Mouse (Mus musculus) frontal cortex, postnatal 14 days (tissue): ENCODE results near the gene Rap1b.

ENCODE experiments used
- DNase-seq, 2 experiments: peaks; one replicate each; pipeline ENCODE4 v3.0.0; 2022; ENCODE audit warnings: low spot score in 2 of 2

Gene Rap1b

DNA sequence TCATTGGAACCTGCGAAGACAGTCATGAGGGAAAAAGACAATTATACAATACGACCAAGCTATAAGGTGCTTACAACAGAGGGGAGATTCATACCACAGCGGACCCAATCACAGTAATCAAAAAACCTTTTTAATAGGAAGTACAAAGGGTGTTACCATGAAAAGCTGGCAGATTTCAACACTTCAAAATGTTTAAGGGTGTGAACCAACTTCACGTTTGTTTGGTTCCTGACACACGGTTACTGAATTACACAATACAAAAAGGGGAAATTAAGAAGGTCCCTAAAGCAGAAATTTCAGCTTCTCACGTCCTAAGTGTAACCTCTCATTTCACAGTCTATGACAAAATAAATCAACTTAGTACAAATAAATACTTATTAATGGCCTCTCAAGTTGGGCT, 27.2 kb downstream of the Rap1b start:
- no peak for DNase-seq

DNA sequence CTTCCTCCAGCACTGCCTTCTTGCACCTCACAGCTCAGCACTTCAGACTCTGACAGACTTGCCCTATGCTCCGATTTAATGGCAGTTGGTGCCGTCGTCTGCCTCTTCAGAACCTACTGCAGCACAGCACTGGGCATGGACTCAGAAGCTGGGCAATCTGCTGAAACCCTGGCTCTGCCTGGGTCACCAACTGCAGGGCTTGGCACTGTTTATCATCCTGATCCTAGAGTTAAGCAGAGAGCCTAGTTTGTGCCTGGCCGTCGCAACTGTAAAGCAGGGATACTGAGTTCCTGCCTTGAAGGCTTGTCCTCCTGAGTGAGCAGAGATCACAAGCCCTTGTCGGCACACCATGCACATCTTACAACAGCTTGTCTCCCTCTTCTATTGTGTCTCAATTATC, 29.1 kb downstream of the Rap1b start:
- no peak for DNase-seq

DNA sequence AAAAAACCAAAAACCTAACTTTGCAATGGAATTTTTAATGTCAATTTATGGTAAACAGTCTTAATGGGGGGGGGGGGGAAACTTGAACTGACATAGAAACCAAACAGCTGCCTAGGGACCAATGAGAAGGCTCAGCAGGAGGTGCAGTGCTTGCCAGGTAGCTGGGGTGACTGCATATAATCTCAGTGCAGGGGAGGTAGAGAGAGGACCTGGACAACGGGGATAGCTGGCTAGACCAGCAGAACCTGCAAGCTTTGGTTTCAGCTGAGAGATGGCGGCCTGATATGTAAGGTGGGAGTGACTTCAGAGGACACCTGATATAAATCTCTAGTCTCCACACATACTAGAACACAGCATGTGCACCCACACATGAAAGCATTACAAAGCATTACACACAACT, 33.3 kb downstream of the Rap1b start:
- no peak for DNase-seq

DNA sequence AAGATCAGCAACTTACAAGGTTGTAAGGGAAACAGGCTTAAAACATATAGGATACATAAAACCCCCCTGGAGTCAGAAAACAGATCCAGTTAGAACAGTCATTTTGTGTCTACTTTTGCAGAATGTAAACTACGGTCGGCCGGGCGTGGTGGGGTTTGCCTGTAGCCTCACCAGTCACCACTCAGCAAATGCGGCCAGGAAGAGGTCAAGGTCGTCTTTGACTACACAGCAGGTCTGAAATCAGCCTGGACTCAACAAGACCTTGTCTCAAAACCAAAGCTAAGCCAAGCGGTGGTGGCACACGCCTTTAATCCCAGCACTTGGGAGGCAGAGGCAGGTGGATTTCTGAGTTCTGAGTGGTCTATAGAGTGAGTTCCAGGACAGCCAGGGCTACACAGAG, 34.3 kb downstream of the Rap1b start:
- DNase-seq: no peak

DNA sequence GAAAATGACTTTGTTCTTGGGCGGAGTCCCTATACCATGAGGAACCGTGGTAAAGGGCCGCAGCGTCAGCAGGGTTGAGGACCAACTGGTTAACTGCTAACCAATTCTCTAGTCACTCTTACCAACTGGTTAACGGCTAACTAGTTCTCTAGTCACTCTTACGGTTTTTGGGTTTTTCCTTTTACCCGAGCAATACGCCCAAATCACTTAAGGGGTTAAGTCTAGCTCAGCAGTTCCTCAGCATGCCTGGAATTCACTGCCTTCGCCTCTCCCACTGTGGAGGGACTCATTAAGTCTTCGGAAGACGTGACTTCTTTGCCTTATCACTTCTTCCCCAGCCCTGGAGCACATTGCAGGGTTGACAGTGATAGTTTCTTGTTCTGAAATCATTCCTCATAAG, 35.3 kb downstream of the Rap1b start:
- no peak for DNase-seq

DNA sequence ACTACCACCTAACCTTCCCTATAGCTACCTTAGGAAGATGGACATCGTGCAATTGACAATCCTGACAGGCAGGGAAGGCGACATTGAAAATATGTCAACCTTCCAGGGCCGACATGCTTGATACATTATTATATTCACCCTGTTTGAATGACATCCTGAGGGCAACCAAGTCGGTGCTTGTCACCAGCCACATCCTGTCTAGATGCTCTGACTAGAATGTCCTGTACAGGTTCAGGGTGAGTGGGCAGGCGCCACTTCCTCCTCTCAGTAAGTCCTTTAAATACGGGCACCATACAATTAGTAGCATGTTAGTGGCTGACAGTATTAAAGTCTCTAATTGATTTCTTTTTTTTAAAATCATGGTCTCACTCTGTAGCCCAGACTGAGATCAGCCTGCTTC, 37.8 kb downstream of the Rap1b start:
- DNase-seq: no peak

DNA sequence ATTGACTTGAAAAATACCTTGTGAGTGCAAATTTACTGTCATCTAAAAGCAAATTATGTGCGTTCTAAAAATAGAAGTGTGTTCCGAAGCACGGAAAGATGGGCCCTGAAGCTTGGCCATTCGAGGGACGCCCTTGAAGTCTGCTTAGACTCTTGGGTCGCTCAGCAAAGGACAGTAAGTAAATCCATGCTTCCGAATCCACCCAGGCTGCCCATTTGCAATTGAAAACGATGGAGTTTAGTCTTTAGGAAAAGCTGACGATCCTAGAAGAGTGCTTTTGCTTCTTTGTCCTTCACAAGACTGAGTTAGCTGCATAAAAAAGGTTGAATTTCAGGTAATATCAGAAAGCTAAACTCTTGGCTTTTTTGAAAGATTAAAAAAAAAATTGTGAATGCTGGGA, 39.9 kb downstream of the Rap1b start:
- no peak for DNase-seq

DNA sequence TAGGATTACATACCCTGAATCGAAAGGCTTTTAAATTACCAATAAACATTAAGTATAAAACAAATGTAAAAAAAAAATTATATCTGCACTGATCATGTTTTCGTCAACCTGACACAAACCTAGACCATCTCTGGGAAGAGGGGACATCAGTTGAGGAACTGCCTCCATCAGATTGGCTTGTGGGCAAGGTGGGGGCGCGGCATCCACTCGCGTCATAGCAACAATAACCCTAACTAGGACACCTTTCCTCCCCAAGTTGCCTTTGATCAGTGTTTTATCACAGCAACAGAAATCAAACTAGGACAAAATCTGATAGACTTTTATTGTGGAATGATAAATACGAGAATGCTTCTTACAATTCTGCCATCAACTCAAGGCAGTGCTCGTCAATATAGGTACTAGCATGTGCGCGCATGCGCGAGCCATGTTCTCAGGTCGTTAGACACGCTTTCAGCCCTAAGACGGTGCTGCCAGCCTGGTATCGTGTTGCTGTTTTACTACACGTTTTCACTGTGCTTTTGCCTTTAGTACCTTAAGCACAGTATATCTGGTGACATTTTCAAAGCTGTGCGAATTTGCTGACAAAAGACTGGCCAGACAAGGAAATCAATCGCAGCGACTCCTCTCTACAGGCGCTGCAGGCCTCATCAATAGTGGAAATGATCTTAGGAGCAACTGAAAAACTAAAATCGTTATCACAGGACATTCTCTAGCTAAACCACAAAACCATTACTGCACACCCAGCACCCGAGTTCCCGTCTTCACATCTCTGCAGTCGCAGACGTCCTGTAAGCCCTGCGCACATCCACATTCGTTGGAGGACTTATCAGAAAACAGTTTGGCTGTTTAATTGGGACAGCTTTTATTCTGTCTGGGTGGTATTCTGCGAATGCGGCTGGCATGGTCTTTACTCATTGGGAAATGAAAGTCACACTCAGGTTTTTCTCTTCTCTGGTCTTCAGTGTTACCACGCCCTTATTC, 41.7 kb downstream of the Rap1b start:
- no peak for DNase-seq

DNA sequence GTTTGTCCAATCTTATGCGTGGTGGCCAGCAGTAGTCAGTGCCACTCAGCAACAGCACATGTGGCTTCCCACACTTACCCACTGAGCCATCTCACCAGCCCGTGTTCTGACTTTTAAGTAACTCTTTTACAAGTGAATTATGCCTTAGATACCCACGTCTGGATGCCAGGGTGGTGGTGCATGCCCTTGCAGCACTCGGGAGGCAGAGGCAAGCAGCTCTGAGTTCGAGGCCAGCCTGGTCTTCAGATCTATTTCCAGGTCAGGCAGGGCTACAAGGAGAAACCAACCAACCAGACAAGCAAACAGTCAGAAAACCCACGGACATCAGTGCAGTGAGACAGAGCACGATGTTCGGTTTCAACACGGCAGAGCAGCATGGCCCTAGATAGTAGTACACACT, 43.9 kb downstream of the Rap1b start:
- no peak for DNase-seq

DNA sequence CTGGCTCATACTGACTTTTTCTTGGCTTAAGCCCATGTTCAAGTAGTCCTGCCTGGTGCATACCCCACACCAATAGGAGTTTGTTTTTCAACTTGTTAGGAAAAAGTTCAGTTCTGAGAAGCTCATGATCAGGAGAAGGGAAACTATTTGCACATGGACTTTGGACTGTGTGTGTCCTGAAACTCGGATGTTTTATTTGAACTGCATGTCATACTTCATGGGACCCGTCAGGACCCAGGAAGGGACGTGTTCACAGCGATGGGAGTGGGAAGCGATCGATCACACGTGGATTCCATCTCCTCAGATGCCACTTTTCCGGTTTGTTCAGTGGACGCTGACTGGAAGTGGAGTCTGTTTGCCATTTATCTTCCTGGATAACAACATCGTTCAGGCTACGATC, 46.0 kb downstream of the Rap1b start:
- DNase-seq: no peak

DNA sequence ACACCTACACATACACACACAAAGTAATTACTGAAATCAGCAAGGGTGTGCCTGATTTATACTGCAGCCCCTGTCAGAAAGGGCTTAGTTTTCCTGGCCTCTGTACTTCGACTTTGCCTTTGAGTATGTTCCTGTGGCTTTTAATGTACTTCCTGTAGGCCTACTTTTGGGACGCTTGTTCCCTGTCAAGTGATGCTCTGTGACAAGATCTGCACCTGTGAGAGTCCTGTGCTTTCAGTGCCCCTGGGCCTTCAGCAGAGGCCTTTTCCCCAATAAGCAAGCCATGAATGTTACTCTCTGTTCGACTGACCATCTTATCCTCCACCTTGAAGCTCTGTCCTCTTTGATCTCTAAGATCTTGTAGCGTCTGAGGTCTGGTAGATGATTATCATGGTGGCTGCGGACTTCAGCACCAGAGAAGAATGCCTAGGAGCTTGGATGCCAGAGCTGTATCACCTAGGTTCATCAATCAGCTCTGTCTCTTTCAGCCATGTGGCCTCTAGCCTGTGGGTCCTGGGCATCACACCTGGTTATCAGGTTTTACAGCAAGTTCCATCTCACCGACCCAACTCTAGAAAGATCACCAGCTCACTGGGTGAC, 47.3 kb downstream of the Rap1b start:
- no peak for DNase-seq

DNA sequence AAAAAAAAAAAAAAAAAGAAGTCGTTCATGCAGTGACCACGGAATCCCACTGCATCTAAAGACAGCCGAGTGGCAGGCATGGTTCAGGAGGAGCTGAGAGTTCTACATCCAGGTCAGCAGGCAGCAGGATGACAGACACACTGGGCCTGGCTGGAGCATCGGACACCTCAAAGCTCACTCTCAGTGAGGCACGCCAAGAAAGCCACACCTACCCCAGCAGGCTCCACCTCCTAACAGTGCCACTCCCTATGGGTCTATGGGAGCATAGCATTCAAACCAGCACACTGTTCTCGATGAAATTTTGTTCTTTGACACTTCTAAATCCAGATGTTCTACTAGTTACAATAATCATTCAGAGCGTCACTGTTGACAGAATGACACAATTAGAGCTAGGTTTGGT, 48.2 kb downstream of the Rap1b start:
- DNase-seq: no peak

DNA sequence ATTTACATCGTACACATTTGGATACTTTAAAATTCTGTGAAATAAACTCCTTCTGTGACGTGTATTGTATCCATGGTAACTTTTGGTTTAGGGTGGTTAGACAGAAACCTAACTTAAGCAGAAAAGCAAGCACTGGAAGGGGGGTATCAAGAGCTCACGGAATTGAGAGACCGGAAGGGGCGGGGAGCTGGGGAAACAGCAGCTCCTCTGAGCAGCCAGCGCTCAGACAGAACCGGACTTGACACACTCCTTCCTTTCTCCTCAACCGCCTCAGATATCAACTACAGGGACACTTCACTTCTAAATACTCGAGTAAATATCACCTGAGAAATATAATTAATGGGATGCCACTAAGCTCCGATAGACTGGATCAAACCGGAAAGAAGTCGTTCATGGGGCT, 48.7 kb downstream of the Rap1b start:
- no peak for DNase-seq

DNA sequence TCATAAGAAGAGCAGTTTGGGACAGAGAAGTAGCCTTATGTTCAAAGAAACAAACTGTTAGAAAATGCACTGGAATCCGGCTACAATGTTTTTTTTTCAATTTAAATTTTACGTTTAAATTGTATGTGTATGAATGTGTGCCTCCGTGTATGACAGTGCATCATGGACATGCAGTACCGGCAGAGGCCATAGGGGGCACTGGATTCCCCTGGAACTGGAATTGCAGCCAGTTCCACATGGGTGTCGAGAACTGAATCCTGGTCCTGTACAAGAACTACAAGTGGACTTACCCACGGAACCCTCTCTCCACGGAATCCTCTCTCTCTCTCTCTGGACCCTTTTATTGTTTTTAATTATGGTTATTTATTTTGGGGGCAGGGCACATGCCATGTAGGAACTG, 49.7 kb downstream of the Rap1b start:
- DNase-seq: no peak

DNA sequence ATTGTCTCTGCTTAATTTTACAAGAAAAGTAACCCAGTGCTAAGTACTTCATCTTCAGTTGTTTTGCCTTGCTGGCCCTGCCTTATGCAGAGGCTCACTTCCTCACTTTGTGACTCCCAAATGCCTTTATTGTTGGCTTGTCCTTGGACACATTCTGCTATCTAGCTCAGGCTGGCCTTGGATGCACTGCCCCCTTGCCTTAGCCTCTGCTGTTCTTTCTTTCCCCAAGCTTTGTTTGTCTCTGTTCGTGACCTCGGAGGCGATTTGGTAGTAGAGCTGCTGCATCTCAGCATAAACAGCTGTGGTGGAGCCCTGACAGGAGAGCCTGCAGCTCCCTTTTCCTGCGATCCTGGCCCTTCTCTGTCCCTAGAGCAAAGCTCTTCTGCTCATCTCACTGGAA, 50.6 kb downstream of the Rap1b start:
- no peak for DNase-seq

DNA sequence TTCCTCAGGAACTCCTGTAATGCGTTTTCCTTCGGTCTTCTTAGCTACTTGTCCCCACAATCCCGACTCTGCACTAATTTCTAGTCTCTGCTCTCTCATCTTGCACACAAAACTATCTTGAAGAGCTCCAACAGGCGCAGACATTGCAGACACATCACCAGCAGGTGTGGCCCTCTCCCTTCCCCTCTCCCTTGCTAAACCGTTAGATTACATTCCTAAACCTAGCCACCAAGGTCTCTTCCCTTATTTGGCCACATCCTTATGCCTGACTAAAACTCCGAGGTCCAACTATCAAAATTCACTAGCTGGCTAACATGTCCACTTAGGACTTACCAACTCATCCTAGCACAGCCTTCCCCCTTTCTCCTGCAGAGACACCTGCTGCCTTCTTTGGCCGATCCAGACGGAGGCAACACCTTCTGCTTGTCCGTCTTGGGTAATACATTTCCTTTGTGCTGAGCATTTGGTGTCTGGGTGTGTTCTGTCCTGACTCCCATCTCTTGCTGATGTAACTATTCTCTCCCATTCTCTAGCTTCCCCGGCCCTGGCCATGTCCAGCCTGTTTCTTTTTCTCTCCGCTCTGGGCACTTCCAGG, 52.3 kb downstream of the Rap1b start:
- DNase-seq: no peak

DNA sequence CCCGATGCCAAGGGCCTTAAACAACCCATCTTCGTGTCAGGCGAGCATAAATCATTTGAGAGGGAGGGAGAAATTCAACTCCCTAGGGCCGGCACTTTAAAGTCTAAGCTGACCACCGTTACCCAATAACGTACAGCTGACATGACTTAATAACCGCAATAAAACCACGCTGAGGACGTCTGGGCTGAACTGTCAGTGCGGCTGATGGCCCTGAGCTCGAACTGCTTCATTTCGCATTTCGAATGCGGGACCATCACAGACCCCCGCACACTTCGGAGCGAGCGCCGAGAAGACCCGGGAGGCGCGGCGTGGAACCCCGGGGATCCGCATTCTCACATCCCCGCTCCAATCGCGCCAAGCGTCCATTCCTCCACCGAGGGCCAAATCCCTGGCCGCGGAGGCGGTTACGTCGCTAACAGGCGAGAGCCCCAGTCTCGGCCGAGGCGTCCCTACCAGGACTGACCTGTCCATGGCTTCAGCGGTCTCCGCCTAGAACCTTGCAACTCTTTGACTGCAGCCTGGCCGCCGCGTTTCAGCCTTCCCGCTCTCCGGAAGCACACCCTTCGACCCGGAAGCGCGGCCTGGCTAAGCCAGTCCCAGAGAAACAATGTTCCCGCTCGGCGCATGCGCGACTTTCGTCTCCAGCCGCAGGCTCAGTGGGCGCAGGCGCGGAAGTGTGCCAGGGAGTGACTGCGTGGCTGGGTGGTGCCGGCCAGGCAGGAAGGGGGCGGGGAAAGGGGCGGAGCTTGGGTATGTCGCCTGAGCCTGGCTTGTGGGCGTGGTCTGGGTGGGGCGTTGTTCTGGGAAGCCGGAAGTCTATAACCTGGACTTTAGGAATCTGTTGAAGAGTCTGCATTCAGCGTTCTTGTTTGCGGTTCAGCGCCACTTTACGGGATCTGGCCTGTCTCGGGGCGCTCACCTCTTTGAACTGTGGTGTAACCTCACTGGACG, 53.4 kb downstream of the Rap1b start, which contains the start of gene Nup107:
TSS of gene Nup107 (minus strand) at position 565 of the 951 bp plus-strand sequence.
- peak; percentile 99 to 100 for DNase-seq

DNA sequence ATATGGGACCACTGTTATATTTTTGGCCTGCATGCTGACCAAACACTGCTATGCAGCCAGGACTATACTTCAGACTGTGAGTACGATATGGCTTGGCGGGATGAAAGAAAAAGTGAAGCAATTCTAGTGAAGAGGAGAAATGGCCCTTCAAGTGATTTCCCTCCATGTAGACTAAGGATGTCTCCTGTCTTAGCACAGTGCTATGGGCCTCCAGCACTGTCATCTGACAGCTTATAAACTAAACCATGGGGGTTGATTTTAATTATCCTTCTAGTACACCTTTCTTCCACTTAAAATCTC, 54.7 kb downstream of the Rap1b start:
- no peak for DNase-seq

DNA sequence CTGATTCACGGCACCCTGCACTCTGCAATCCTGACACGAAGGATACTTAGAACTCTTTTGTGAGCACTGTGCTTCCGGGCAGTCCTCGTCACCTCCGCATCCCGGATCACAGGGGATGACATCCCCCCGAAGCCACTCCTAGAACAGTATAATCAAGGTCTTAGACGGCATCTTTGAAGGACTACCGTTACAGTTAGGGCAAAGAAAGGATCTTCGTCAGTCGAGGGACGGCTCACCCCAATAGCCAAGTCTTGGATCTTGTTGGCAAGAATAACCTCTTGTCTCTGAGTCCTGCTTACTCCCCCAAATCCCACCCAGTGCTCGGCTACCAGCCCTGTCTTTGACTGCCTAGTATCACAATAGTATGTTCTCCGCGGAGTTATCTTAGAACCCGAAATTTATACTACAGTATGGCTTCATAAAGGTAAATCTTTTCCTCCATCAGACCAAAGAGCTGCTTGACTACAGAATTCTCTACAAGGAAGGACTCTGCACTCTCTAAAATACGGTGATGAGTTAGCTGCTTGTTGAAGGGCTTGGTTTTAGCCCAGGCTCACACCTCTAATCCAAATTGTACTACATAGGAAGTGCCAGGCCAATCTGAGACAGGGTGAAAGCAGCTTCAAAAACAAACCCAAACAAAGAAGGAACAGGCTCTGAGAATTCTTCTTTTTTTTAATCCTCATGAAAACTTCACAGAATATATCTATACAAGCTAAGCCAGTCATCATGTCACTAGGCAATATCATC, 55.2 kb downstream of the Rap1b start:
- no peak for DNase-seq

DNA sequence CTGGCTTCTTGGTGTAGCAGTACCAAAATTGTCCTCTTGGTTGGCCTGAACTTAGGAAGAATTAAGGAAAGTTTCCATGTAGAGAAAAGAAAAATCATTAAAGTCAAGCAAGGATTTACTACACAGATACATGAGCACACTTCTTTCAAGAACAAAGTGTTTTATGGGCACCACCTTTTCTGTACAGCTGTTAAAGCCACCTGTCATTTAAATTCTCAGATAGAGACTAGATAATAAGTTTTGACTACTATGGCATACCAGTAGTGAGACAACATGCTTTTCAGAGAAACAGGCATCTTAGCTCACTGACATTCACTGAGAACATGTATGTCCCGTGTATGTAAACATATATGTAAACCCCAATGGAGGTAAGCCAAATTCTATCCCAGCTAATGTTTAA, 55.8 kb downstream of the Rap1b start:
- no peak for DNase-seq

DNA sequence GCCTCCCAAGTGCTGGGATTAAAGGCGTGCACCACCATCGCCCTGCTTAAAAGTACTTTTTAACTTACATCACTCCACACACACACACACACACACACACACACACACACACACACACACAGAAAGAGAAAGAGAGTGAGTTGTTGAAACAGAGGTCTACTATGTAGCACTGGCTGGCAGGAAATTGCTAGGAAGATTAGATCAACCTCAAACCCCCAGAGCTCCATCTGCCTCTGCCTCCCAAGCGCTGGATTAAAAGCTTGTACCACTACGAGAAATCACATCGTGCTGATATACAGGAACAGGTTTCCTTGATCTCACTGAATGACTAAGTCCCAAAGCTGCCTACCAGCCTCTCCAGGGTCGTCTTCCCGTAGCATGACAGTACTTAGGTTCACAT, 61.2 kb downstream of the Rap1b start:
- no peak for DNase-seq
